Mouse (Mus musculus): ENCODE data around the gene Camk1d. TPM values are rescaled to one million over a fixed set of nuclear protein-coding genes. Genes with fewer than 3 reads are reported as not detected.
"Not testable (repeated sequence)": the region's sequence is repeated elsewhere in the genome, so short reads cannot be mapped to it uniquely, and the experiment has no call there.

The Camk1d gene
- polyA plus RNA-seq, 1 experiment, result 1.9 TPM

GRCm38 (mm10) chr2:5388381-5388780 lies 325.9 kb downstream of the Camk1d start:
- no peaks in the 10 kb centered on the region for H3K4me1 ChIP-seq (ENCODE audit: control insufficient read depth, insufficient read depth, insufficient read length, low read length)
- no peak overlapping the region for H3K4me3 ChIP-seq (ENCODE audit: insufficient read depth, low read depth, low read length)
- H3K27ac ChIP-seq (replicated peaks; ENCODE audit: low read depth, low read length), result no peak overlapping the region

DNA sequence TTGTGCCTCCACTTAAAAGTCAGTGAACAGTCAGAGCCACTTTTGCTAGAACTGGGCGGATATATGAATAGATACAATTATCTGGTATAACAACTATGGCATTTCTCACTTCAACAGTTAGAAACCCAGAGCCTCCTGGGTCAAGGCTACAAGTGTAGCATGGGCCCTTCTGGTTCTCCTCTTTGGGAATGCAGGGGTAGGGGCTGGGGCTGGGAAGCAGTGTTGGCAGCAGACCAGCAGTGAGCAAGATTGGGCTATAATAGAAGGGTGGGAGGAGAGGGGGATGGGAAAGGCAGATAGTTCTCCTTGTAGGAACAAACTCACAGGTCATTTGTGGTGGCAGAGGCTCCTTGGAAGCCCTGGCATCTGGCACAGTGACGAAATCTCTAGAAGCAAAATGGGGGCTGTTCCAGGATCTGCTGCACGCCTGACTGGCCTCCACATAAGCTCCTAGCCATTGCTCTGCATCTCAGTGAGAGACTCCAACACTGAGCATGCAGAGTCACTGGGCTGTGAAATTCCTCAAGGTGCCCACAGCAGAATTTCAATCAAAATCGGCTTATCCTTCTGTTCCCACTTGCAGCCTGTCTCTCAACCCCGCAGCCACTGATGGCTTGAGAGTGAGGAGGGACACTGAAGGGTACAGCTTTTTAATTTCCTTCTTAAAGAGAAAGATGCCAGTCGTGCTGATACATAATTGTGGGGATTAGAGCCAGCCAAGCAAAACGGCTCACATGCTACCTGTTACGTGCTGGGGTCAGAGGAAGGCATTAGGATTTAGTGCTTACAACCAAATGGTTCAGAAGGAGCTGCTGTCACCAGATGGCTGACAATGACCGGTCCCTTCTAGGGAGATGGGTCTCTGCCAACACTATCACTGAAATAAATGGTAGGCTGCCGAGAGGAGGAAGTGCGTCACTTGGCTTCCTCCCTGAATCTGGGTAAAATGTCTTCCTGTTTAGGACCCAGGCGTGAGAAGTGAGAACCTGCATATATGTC lies 332.3 kb downstream of the Camk1d start:
- Histone ChIP-seq H3K4me3 (ENCODE audit: insufficient read depth, low read depth, low read length) (no peak overlapping the region), H3K4me1 (ENCODE audit: control insufficient read depth, insufficient read depth, insufficient read length, low read length) (no peaks in the 10 kb centered on the region), H3K27ac (replicated peaks; ENCODE audit: low read depth, low read length) (no peak overlapping the region)

GRCm38 (mm10) chr2:5380973-5381372 lies 333.3 kb downstream of the Camk1d start:
- Histone ChIP-seq H3K27ac (replicated peaks; ENCODE audit: low read depth, low read length) (no peak overlapping the region), H3K4me3 (ENCODE audit: insufficient read depth, low read depth, low read length) (no peak overlapping the region), H3K4me1 (ENCODE audit: control insufficient read depth, insufficient read depth, insufficient read length, low read length) (no peaks in the 10 kb centered on the region)

GRCm38 (mm10) chr2:5378922-5379321 lies 335.4 kb downstream of the Camk1d start:
- H3K27ac ChIP-seq (replicated peaks; ENCODE audit: low read depth, low read length); H3K4me3 ChIP-seq (ENCODE audit: insufficient read depth, low read depth, low read length); H3K4me1 ChIP-seq (ENCODE audit: control insufficient read depth, insufficient read depth, insufficient read length, low read length): not testable (repeated sequence)

DNA sequence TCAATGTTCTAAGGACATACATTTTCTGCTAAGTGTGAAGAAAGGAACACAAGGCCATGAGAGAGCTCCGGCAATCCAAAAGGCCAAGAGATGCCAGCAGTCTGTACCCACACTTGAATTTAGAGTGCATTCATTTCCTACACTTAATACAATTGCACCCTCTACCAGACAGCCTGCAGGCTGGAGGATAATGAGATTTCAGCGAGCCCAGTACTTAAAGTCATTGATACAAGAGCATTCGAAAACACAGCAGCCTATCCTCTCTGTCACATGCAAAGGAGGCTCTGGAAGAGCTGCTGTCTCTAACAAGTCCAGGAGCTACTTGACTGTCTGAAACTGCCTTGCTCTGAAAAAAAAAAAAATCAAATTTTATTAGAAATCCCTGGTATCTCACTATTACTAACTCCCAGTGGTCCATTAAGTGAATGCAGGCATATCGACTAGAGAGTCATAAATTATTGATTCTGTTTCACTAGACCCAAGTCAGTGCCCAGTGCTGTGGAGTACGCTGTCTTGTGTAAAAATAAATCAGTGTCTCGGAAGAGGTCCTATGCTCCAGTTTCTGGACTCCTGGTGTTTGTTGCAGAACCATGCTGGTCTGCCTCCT lies 336.1 kb downstream of the Camk1d start:
- H3K4me3 ChIP-seq (ENCODE audit: insufficient read depth, low read depth, low read length), result no peak overlapping the region
- no peak overlapping the region for H3K27ac ChIP-seq (replicated peaks; ENCODE audit: low read depth, low read length)
- no peaks in the 10 kb centered on the region for H3K4me1 ChIP-seq (ENCODE audit: control insufficient read depth, insufficient read depth, insufficient read length, low read length)

DNA sequence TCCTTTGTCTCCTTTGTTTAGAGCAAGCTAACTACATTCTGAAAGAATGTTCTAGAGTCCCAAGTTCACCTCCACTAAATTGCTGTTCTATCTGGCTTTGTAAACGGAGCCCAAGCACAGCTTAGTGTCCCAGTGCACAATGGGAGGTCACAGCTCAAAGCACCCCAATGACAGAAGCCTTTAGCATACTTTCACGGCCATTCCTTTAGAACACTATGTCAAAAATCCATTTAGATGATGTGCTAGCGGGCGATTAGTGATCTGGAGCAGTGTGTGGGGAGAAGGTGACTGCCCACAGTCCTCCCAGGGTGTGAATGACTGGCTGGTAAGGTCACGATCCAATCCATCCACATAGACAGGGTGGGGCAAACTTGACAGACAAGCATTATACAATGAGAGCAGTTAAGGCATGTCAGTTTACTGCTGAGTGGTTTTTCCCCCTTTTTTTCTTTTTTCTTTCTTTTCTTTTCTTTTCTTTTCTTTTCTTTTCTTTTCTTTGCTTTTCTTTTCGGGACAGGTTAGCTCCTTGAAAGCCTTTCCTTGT lies 341.4 kb downstream of the Camk1d start:
- H3K4me1 ChIP-seq (ENCODE audit: control insufficient read depth, insufficient read depth, insufficient read length, low read length), result no peaks in the 10 kb centered on the region
- H3K27ac ChIP-seq (replicated peaks; ENCODE audit: low read depth, low read length), result no peak overlapping the region
- no peak overlapping the region for H3K4me3 ChIP-seq (ENCODE audit: insufficient read depth, low read depth, low read length)

DNA sequence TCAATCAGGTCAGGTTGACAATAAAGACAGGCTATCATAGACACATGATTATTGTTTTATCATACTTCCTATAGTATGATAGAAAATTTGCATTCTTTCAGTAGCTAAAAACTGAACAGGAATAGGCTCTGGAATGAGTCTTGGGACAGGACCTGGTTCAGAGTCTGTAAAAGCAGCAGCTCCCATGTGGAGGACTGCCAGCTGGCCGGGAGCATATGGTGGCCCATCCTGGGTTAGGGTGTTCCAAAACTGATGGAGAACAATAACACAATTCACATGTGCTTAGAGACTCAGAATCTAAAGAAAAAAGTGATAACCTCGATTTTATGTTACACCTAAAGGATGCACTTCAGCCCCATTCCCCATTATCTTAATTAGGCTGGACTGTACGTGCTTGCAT lies 343.0 kb downstream of the Camk1d start:
- Histone ChIP-seq H3K4me3 (ENCODE audit: insufficient read depth, low read depth, low read length) (no peak overlapping the region), H3K4me1 (ENCODE audit: control insufficient read depth, insufficient read depth, insufficient read length, low read length) (no peaks in the 10 kb centered on the region), H3K27ac (replicated peaks; ENCODE audit: low read depth, low read length) (no peak overlapping the region)

DNA sequence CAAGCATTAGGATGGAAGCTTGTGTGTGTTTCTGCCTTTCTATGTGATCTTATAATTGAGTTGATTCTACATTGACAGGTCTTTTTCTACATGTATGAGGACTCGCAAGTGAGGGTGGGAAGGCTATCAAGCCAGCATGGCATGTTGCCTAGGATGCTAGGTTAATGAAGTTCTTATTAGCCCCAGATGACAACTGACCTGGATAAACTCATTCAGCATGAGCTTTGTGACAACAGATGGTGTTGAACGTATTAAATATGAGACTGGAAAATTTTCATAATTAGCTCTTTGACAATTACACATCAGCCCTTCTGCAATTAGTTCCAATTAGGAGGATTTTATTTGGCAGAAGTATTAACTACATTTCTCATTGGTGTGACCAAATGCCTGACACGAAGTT lies 343.7 kb downstream of the Camk1d start:
- H3K4me1 ChIP-seq (ENCODE audit: control insufficient read depth, insufficient read depth, insufficient read length, low read length), result no peaks in the 10 kb centered on the region
- H3K4me3 ChIP-seq (ENCODE audit: insufficient read depth, low read depth, low read length), result no peak overlapping the region
- H3K27ac ChIP-seq (replicated peaks; ENCODE audit: low read depth, low read length), result no peak overlapping the region

DNA sequence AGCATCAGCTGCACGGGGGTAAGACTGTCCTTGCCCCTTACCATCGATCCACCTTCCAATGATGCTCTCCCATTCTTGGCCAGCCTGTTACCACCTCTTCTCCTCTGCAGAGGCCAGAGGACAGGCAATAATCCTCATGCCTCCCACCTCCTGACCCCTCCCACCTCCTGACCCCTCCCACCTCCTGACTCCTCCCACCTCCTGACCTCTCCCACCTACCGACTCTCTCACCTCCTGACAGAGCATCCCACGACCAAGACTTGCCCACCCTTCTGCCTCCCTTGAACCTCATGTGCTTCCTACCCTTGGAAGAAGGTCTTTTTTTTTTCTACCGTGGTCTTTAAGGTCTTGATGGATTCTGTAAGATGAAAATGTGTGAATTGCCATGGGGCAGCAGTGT lies 350.5 kb downstream of the Camk1d start:
- Histone ChIP-seq H3K27ac (replicated peaks; ENCODE audit: low read depth, low read length) (no peak overlapping the region), H3K4me3 (ENCODE audit: insufficient read depth, low read depth, low read length) (no peak overlapping the region), H3K4me1 (ENCODE audit: control insufficient read depth, insufficient read depth, insufficient read length, low read length) (no peaks in the 10 kb centered on the region)

DNA sequence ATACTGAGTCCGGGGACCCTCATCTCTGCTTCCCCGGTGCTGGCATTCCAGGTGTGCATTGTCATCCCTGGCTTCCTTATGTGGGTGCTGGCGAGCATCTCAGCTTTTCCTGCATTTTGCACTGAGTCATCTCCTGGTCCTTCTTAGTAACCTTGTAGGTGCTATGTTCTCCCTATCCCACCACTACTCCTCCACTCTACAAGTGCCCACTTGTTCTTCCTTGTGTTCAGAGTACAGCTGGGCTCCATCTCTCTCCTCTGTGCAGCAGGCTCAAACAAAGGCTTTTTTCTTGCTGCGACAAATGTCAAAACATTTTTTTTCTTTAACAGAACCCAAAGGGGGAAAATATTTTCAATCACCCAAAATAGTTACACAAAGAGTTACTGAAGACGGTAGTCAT lies 356.3 kb downstream of the Camk1d start:
- Histone ChIP-seq H3K4me1 (ENCODE audit: control insufficient read depth, insufficient read depth, insufficient read length, low read length) (no peaks in the 10 kb centered on the region), H3K4me3 (ENCODE audit: insufficient read depth, low read depth, low read length) (no peak overlapping the region), H3K27ac (replicated peaks; ENCODE audit: low read depth, low read length) (no peak overlapping the region)

DNA sequence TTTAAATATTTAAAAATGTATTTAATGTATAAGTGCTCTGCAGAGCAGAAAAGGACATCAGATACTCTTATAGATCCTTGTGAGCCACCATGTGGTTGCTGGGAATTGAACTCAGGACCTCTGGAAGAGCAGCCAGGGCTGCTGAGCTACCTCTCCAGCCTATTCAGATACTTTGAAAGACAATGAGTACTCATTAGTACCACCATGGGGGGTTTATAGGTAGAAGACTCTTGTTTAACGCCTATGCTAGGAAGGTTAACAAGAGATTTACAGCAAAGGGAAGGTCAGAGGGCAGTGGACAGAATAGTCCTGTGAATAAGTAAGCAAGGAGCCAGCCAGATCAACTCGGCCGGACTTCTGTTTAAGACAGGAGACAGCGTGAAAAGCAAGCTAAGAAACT lies 357.3 kb downstream of the Camk1d start:
- Histone ChIP-seq H3K4me1 (ENCODE audit: control insufficient read depth, insufficient read depth, insufficient read length, low read length) (no peaks in the 10 kb centered on the region), H3K27ac (replicated peaks; ENCODE audit: low read depth, low read length) (no peak overlapping the region), H3K4me3 (ENCODE audit: insufficient read depth, low read depth, low read length) (no peak overlapping the region)

GRCm38 (mm10) chr2:5352821-5353522 lies 361.3 kb downstream of the Camk1d start:
- H3K27ac ChIP-seq (replicated peaks; ENCODE audit: low read depth, low read length), result no peak overlapping the region
- no peak overlapping the region for H3K4me3 ChIP-seq (ENCODE audit: insufficient read depth, low read depth, low read length)
- no peaks in the 10 kb centered on the region for H3K4me1 ChIP-seq (ENCODE audit: control insufficient read depth, insufficient read depth, insufficient read length, low read length)

- H3K4me3 ChIP-seq (ENCODE audit: insufficient read depth, low read depth, low read length), result no peak overlapping the region
- no peaks in the 10 kb centered on the region for H3K4me1 ChIP-seq (ENCODE audit: control insufficient read depth, insufficient read depth, insufficient read length, low read length)
- no peak overlapping the region for H3K27ac ChIP-seq (replicated peaks; ENCODE audit: low read depth, low read length)
Measured at GRCm38 (mm10) chr2:5345344-5345743, 369.0 kb downstream of the Camk1d start.

DNA sequence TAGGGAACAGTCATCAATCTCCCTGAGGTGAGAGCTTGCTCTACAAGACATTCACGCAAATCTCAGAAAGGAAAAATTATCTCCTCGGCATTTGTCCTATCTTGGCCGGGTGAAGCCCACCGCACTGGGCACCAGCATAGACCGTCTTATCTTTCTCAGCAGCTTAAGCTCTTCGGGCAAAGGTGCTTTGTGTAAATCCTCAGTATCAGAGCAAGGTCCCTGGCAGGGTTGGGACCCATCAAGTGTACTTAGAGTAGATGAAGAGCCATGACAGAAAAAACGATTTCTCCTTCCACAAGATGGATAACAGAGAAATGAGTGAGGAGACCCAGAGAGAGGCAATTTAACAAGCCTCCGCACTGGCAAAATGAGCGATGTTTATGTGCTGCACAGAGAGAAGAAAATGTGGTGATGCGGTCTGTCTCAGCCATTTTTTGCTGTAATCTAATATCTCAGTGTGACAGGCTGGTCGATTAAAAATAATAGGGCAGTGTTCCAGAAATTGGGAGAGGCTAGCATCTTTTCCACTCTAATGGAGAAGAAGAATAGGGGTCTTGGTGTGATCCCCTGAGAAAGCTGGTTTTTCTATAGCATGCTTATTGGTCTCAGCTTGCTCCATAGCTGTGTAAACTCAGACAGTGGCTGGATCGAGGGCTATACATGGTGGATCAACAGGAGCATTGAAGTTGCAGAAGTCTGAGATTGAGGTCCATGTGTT lies 386.6 kb downstream of the Camk1d start:
- no peak overlapping the region for H3K4me3 ChIP-seq (ENCODE audit: insufficient read depth, low read depth, low read length)
- H3K27ac ChIP-seq (replicated peaks; ENCODE audit: low read depth, low read length), result no peak overlapping the region
- no peaks in the 10 kb centered on the region for H3K4me1 ChIP-seq (ENCODE audit: control insufficient read depth, insufficient read depth, insufficient read length, low read length)

DNA sequence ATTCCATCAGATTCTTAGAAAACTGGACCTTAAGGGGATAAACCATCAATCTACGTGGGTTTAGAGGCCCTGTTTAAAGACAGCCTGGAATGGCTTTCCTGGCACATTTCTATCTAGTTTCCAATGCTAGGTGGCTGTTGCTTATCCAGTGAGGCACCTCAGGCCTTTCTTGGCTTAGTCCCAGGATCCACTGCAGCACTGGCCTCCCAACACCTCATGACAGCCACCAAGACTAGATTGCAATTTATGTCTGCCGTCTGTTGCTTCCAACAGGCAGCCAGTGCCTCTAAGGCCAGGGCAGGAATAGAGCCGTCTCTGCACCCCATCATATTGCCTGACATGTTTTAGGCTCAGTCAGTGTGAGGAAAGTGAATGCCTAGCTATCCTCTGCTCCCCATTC lies 389.5 kb downstream of the Camk1d start:
- no peak overlapping the region for H3K27ac ChIP-seq (replicated peaks; ENCODE audit: low read depth, low read length)
- no peak overlapping the region for H3K4me3 ChIP-seq (ENCODE audit: insufficient read depth, low read depth, low read length)
- no peaks in the 10 kb centered on the region for H3K4me1 ChIP-seq (ENCODE audit: control insufficient read depth, insufficient read depth, insufficient read length, low read length)
